Mouse (Mus musculus): ENCODE measurements around the gene Pld1.

The Pld1 gene

GRCm38 (mm10) chr3:27987891-27988536 lies 49.5 kb downstream of the Pld1 start:
- DNase-seq (ENCODE audit: low spot score in 2 of 2) = no peak

GRCm38 (mm10) chr3:27991100-27991703 lies 52.7 kb downstream of the Pld1 start:
- DNase-seq (ENCODE audit: low spot score in 2 of 2) = no peak

GRCm38 (mm10) chr3:27994175-27994990 lies 55.9 kb downstream of the Pld1 start:
- DNase-seq (ENCODE audit: low spot score in 2 of 2) = no peak

GRCm38 (mm10) chr3:28004321-28004720 lies 65.8 kb downstream of the Pld1 start:
- no peak for DNase-seq (ENCODE audit: low spot score in 2 of 2)

GRCm38 (mm10) chr3:28007684-28008083 lies 69.2 kb downstream of the Pld1 start:
- DNase-seq (ENCODE audit: low spot score in 2 of 2) = no peak

- DNase-seq (ENCODE audit: low spot score in 2 of 2) = no peak
These were observed 69.9 kb downstream of the Pld1 start for GRCm38 (mm10) chr3:28008369-28008768.

- DNase-seq (ENCODE audit: low spot score in 2 of 2) = no peak
These were observed 73.7 kb downstream of the Pld1 start for GRCm38 (mm10) chr3:28012177-28012576.

- no peak for DNase-seq (ENCODE audit: low spot score in 2 of 2)
These were observed 74.9 kb downstream of the Pld1 start for GRCm38 (mm10) chr3:28013441-28013840.

GRCm38 (mm10) chr3:28017002-28017401 lies 78.5 kb downstream of the Pld1 start:
- DNase-seq (ENCODE audit: low spot score in 2 of 2) = no peak

- DNase-seq (ENCODE audit: low spot score in 2 of 2) = no peak
These were observed 81.2 kb downstream of the Pld1 start for GRCm38 (mm10) chr3:28019727-28020126.

- DNase-seq (ENCODE audit: low spot score in 2 of 2) = no peak
These were observed 81.9 kb downstream of the Pld1 start for GRCm38 (mm10) chr3:28020404-28020803.

- DNase-seq (ENCODE audit: low spot score in 2 of 2) = no peak
These were observed 83.7 kb downstream of the Pld1 start for GRCm38 (mm10) chr3:28022191-28022590.

GRCm38 (mm10) chr3:28026876-28027275 lies 88.4 kb downstream of the Pld1 start:
- no peak for DNase-seq (ENCODE audit: low spot score in 2 of 2)

GRCm38 (mm10) chr3:28028456-28028855 lies 90.0 kb downstream of the Pld1 start:
- no peak for DNase-seq (ENCODE audit: low spot score in 2 of 2)

GRCm38 (mm10) chr3:28030860-28031259 lies 92.4 kb downstream of the Pld1 start:
- no peak for DNase-seq (ENCODE audit: low spot score in 2 of 2)

GRCm38 (mm10) chr3:28031643-28032243 lies 93.2 kb downstream of the Pld1 start:
- DNase-seq (ENCODE audit: low spot score in 2 of 2) = peak in 1 of 2 experiments; percentile 6

GRCm38 (mm10) chr3:28033898-28034297 lies 95.4 kb downstream of the Pld1 start:
- DNase-seq (ENCODE audit: low spot score in 2 of 2) = no peak

- DNase-seq (ENCODE audit: low spot score in 2 of 2) = no peak
These were observed 96.3 kb downstream of the Pld1 start for GRCm38 (mm10) chr3:28034707-28035333.

GRCm38 (mm10) chr3:28037320-28037932 lies 98.9 kb downstream of the Pld1 start:
- DNase-seq (ENCODE audit: low spot score in 2 of 2) = peak in 1 of 2 experiments; percentile 14

- DNase-seq (ENCODE audit: low spot score in 2 of 2) = no peak
These were observed 99.6 kb downstream of the Pld1 start for GRCm38 (mm10) chr3:28038106-28038505.

GRCm38 (mm10) chr3:28039760-28040159 lies 101.3 kb downstream of the Pld1 start:
- peak in 1 of 2 experiments; percentile 16 for DNase-seq (ENCODE audit: low spot score in 2 of 2)
